Mouse (Mus musculus) embryonic facial prominence, embryonic 10.5 days (tissue): ENCODE results near the gene Zfp618. TPM values are rescaled to one million over a fixed set of nuclear protein-coding genes. Genes with fewer than 3 reads are reported as not detected.

Source experiments
- DNase-seq: peaks from one replicate; pipeline ENCODE4 v3.0.0-alpha.2; 2017; ENCODE audit warnings: low spot score
- H3K27ac ChIP-seq: fragments of 300-500 bp; sonication (generic); replicated peaks from 2 replicates; pipeline ENCODE4 v1.5.1; 2016; ENCODE audit warnings: mild to moderate bottlenecking
- H3K27me3 ChIP-seq: fragments of 300-500 bp; sonication (generic); replicated peaks from 2 replicates; pipeline ENCODE4 v1.6.1; 2016; ENCODE audit warnings: low read depth, mild to moderate bottlenecking; ENCODE audit not compliant: poor library complexity, severe bottlenecking
- H3K36me3 ChIP-seq: fragments of 300-500 bp; sonication (generic); replicated peaks from 2 replicates; pipeline ENCODE4 v1.6.1; 2016; ENCODE audit warnings: mild to moderate bottlenecking, moderate library complexity
- H3K4me1 ChIP-seq: fragments of 300-500 bp; sonication (generic); 2 replicates; pipeline ENCODE4 v1.6.1; 2016
- H3K4me3 ChIP-seq: fragments of 300-500 bp; sonication (generic); 2 replicates; pipeline ENCODE4 v1.5.1; 2016; ENCODE audit warnings: mild to moderate bottlenecking, moderate library complexity
- H3K9me3 ChIP-seq: fragments of 300-500 bp; sonication (generic); 2 replicates; pipeline ENCODE4 v1.6.1; 2016; ENCODE audit warnings: mild to moderate bottlenecking
- WGBS: fragments of 180-500 bp; shearing (Covaris S2); methylation state at CpG from one replicate; pipeline ENCODE4 v1.1.7; 2016; 5-methylcytosine and 5-hydroxymethylcytosine counted together
- polyA plus RNA-seq: library from polyadenylated mRNA; unstranded; fragments of >200 nt; fragmentation: Nextera tagmentation; extraction: Ambion mirVana; gene quantifications from 2 replicates; pipeline ENCODE4 v1.2.1, GENCODE M21; 2016

Gene Zfp618
- polyA plus RNA-seq, 1 experiment from 2014 or later, result 26.9 TPM

GRCm38 (mm10) chr4:62974901-62975300, 9.5 kb downstream of the Zfp618 start:
- Histone ChIP-seq H3K9me3 (0 out of 2 replicates have a peak, but pooled peaks cover 2% of the 10 kb centered on the region), H3K27ac (no peak overlapping the region), H3K27me3 (no peaks in the 10 kb centered on the region), H3K4me1 (peaks cover 53% of the 10 kb centered on the region), H3K4me3 (no peak overlapping the region), H3K36me3 (no peaks in the 10 kb centered on the region)
- no peak for DNase-seq
- WGBS, result 86% methylated on average over 2 of the region's 2 CpGs

- Histone ChIP-seq H3K27me3 (no peaks in the 10 kb centered on the region), H3K4me1 (peaks cover 47% of the 10 kb centered on the region), H3K27ac (no peak overlapping the region), H3K9me3 (0 out of 2 replicates have a peak, but pooled peaks cover 2% of the 10 kb centered on the region), H3K36me3 (no peaks in the 10 kb centered on the region), H3K4me3 (no peak overlapping the region)
- no peak for DNase-seq
- WGBS, result 92% methylated on average over 6 of the region's 6 CpGs
Measured at GRCm38 (mm10) chr4:62975541-62975940, 10.2 kb downstream of the Zfp618 start.

- Histone ChIP-seq H3K9me3 (0 out of 2 replicates have a peak, but pooled peaks cover 2% of the 10 kb centered on the region), H3K4me1 (peaks cover 32% of the 10 kb centered on the region), H3K4me3 (no peak overlapping the region), H3K27ac (no peak overlapping the region), H3K36me3 (0 out of 2 replicates have a peak, but pooled peaks cover 4% of the 10 kb centered on the region), H3K27me3 (no peaks in the 10 kb centered on the region)
- 88% methylated on average over 6 of the region's 6 CpGs for WGBS
- no peak for DNase-seq
Measured at GRCm38 (mm10) chr4:62977454-62977853, 12.1 kb downstream of the Zfp618 start.

GRCm38 (mm10) chr4:62978501-62978911, 13.1 kb downstream of the Zfp618 start:
- no peak overlapping the region for H3K27ac ChIP-seq
- H3K36me3 ChIP-seq, result peaks cover 4% of the 10 kb centered on the region
- 70% methylated on average over 10 of the region's 10 CpGs for WGBS
- no peaks in the 10 kb centered on the region for H3K27me3 ChIP-seq
- H3K9me3 ChIP-seq, result 0 out of 2 replicates have a peak, but pooled peaks cover 2% of the 10 kb centered on the region
- peaks cover 29% of the 10 kb centered on the region for H3K4me1 ChIP-seq
- H3K4me3 ChIP-seq, result no peak overlapping the region
- DNase-seq, result no peak

- Histone ChIP-seq H3K4me1 (peaks cover 17% of the 10 kb centered on the region), H3K9me3 (0 out of 2 replicates have a peak, but pooled peaks cover 2% of the 10 kb centered on the region), H3K36me3 (peaks cover 12% of the 10 kb centered on the region), H3K27me3 (no peaks in the 10 kb centered on the region), H3K4me3 (no peak overlapping the region), H3K27ac (no peak overlapping the region)
- DNase-seq, result no peak
- WGBS, result 93% methylated on average over 2 of the region's 2 CpGs
Measured at GRCm38 (mm10) chr4:62981572-62981971, 16.2 kb downstream of the Zfp618 start.

GRCm38 (mm10) chr4:62983556-62983955, 18.2 kb downstream of the Zfp618 start:
- no peak overlapping the region for H3K4me3 ChIP-seq
- no peaks in the 10 kb centered on the region for H3K9me3 ChIP-seq
- no peaks in the 10 kb centered on the region for H3K27me3 ChIP-seq
- H3K36me3 ChIP-seq, result peaks cover 12% of the 10 kb centered on the region
- no peak overlapping the region for H3K27ac ChIP-seq
- WGBS, result 97% methylated on average over 5 of the region's 5 CpGs
- DNase-seq, result no peak
- H3K4me1 ChIP-seq, result peaks cover 3% of the 10 kb centered on the region

- Histone ChIP-seq H3K36me3 (peaks cover 28% of the 10 kb centered on the region), H3K27ac (no peak overlapping the region), H3K9me3 (peaks cover 6% of the 10 kb centered on the region; the same call in 1 of the 2 replicates), H3K27me3 (no peaks in the 10 kb centered on the region), H3K4me1 (no peaks in the 10 kb centered on the region), H3K4me3 (no peak overlapping the region)
- 87% methylated on average over 11 of the region's 11 CpGs for WGBS
- no peak for DNase-seq
Measured at GRCm38 (mm10) chr4:62991336-62991735, 26.0 kb downstream of the Zfp618 start.

GRCm38 (mm10) chr4:62993190-62993589, 27.8 kb downstream of the Zfp618 start:
- Histone ChIP-seq H3K9me3 (peaks cover 6% of the 10 kb centered on the region; the same call in 1 of the 2 replicates), H3K36me3 (peaks cover 41% of the 10 kb centered on the region), H3K27me3 (no peaks in the 10 kb centered on the region), H3K4me1 (peaks cover 5% of the 10 kb centered on the region), H3K4me3 (no peak overlapping the region), H3K27ac (no peak overlapping the region)
- no peak for DNase-seq
- 89% methylated on average over 2 of the region's 2 CpGs for WGBS

GRCm38 (mm10) chr4:62997606-62998005, 32.2 kb downstream of the Zfp618 start:
- peaks cover 25% of the 10 kb centered on the region for H3K4me1 ChIP-seq
- no peak overlapping the region for H3K27ac ChIP-seq
- peaks cover 6% of the 10 kb centered on the region; the same call in 1 of the 2 replicates for H3K9me3 ChIP-seq
- H3K27me3 ChIP-seq, result no peaks in the 10 kb centered on the region
- H3K4me3 ChIP-seq, result no peak overlapping the region
- H3K36me3 ChIP-seq, result peaks cover 35% of the 10 kb centered on the region
- no peak for DNase-seq
- 85% methylated on average over 6 of the region's 6 CpGs for WGBS

- H3K36me3 ChIP-seq, result peaks cover 35% of the 10 kb centered on the region
- peak overlapping the region; percentile 7; the same call in 1 of the 2 replicates for H3K27ac ChIP-seq
- no peaks in the 10 kb centered on the region for H3K27me3 ChIP-seq
- H3K9me3 ChIP-seq, result peaks cover 6% of the 10 kb centered on the region; the same call in 1 of the 2 replicates
- peaks cover 25% of the 10 kb centered on the region for H3K4me1 ChIP-seq
- whole genome bisulfite sequencing, result 63% methylated on average over 5 of the region's 5 CpGs
- no peak for DNase-seq
- H3K4me3 ChIP-seq, result no peak overlapping the region
Measured at GRCm38 (mm10) chr4:62998431-62998835, 33.1 kb downstream of the Zfp618 start.

GRCm38 (mm10) chr4:62998908-62999307, 33.5 kb downstream of the Zfp618 start:
- Histone ChIP-seq H3K9me3 (peaks cover 6% of the 10 kb centered on the region; the same call in 1 of the 2 replicates), H3K27me3 (no peaks in the 10 kb centered on the region), H3K27ac (0 out of 2 replicates have a peak overlapping the region, but pooled peaks have one; percentile 48), H3K36me3 (peaks cover 35% of the 10 kb centered on the region), H3K4me1 (peaks cover 25% of the 10 kb centered on the region), H3K4me3 (no peak overlapping the region)
- 88% methylated on average over 6 of the region's 6 CpGs for WGBS
- DNase-seq, result no peak

GRCm38 (mm10) chr4:62999321-62999720, 33.9 kb downstream of the Zfp618 start:
- Histone ChIP-seq H3K9me3 (peaks cover 6% of the 10 kb centered on the region; the same call in 1 of the 2 replicates), H3K27ac (no peak overlapping the region), H3K4me3 (no peak overlapping the region), H3K27me3 (no peaks in the 10 kb centered on the region), H3K36me3 (peaks cover 38% of the 10 kb centered on the region), H3K4me1 (peaks cover 25% of the 10 kb centered on the region)
- no peak for DNase-seq
- WGBS, result 90% methylated on average over 4 of the region's 4 CpGs

GRCm38 (mm10) chr4:62999916-63000315, 34.5 kb downstream of the Zfp618 start:
- DNase-seq, result no peak
- no peak overlapping the region for H3K27ac ChIP-seq
- peaks cover 37% of the 10 kb centered on the region for H3K36me3 ChIP-seq
- H3K4me1 ChIP-seq, result peaks cover 25% of the 10 kb centered on the region
- no peaks in the 10 kb centered on the region for H3K27me3 ChIP-seq
- peaks cover 4% of the 10 kb centered on the region; the same call in 1 of the 2 replicates for H3K9me3 ChIP-seq
- WGBS, result 88% methylated on average over 7 of the region's 7 CpGs
- no peak overlapping the region for H3K4me3 ChIP-seq
